Mouse (Mus musculus) lung, postnatal 0 days (tissue): ENCODE data around the gene Emd. TPM values are rescaled to one million over a fixed set of nuclear protein-coding genes. Genes with fewer than 3 reads are reported as not detected.
"Not testable (repeated sequence)": the region's sequence is repeated elsewhere in the genome, so short reads cannot be mapped to it uniquely, and the experiment has no call there.

Experiments used
- ATAC-seq: fragments of 200-750 bp; cut with Nextera tagmentation; 2 replicates; pipeline ENCODE4 v1.8.0; 2017; ENCODE audit warnings: moderate library complexity
- DNase-seq: peaks from one replicate; pipeline ENCODE4 v3.0.0-alpha.2; 2016; ENCODE audit warnings: low spot score
- H3K27ac ChIP-seq: fragments of 300-500 bp; sonication (generic); 2 replicates; pipeline ENCODE4 v1.5.1; 2014; ENCODE audit warnings: antibody characterized with exemption, mild to moderate bottlenecking, low read length, mixed read lengths
- H3K27me3 ChIP-seq: fragments of 300-500 bp; sonication (generic); replicated peaks from 2 replicates; pipeline ENCODE4 v1.6.1; 2014; ENCODE audit warnings: low read length, mixed read lengths; ENCODE audit not compliant: insufficient read depth
- H3K36me3 ChIP-seq: fragments of 300-500 bp; sonication (generic); 2 replicates; pipeline ENCODE4 v1.6.1; 2014; ENCODE audit warnings: low read length, mixed read lengths; ENCODE audit not compliant: insufficient read depth
- H3K4me1 ChIP-seq: fragments of 300-500 bp; sonication (generic); 2 replicates; pipeline ENCODE4 v1.6.1; 2014; ENCODE audit warnings: antibody characterized with exemption, low read depth, low read length, mixed read lengths; ENCODE audit not compliant: insufficient read depth
- H3K4me2 ChIP-seq: fragments of 300-500 bp; sonication (generic); replicated peaks from 2 replicates; pipeline ENCODE4 v1.6.1; 2014; ENCODE audit warnings: low read depth, mild to moderate bottlenecking, low read length, moderate library complexity, mixed read lengths
- H3K4me3 ChIP-seq: fragments of 300-500 bp; sonication (generic); 2 replicates; pipeline ENCODE4 v1.5.1; 2014; ENCODE audit warnings: low read depth, low read length
- H3K9ac ChIP-seq: fragments of 300-500 bp; sonication (generic); replicated peaks from 2 replicates; pipeline ENCODE4 v1.6.1; 2014; ENCODE audit warnings: low read depth, mild to moderate bottlenecking
- H3K9me3 ChIP-seq: fragments of 300-500 bp; sonication (generic); 2 replicates; pipeline ENCODE4 v1.6.1; 2016; ENCODE audit warnings: low read length, mixed read lengths
- CTCF ChIP-seq: IDR thresholded peaks from 2 replicates; pipeline ENCODE4 v1.5.1; 2016; ENCODE audit warnings: antibody characterized with exemption, mild to moderate bottlenecking
- EP300 ChIP-seq: IDR thresholded peaks from 2 replicates; pipeline ENCODE4 v1.6.1; 2016; ENCODE audit warnings: antibody characterized with exemption, mild to moderate bottlenecking, control low read depth
- WGBS: fragments of 180-500 bp; shearing (Covaris S2); extraction: QIAGEN DNeasy Blood & Tissue Kit; methylation state at CpG from one replicate; pipeline ENCODE4 v1.1.7; 2014; 5-methylcytosine and 5-hydroxymethylcytosine counted together
- polyA plus RNA-seq: library from polyadenylated mRNA; unstranded; fragments of >200 nt; fragmentation: Nextera tagmentation; extraction: Ambion mirVana; gene quantifications from 2 replicates; pipeline ENCODE4 v1.2.1, GENCODE M21; 2015

Emd gene
- polyA plus RNA-seq, result 16.1 and 18.6 TPM in 2 replicates

GRCm38 (mm10) chrX:74254153-74254887, at the start of gene Emd:
TSS of gene Emd (plus strand) at chrX:74254687.
- Histone ChIP-seq H3K36me3 (no peaks in the 10 kb centered on the region), H3K9ac (peak within 1 kb of the TSS; percentile 56), H3K4me2 (peak within 1 kb of the TSS; percentile 67), H3K27ac (peak within 1 kb of the TSS; percentile 91), H3K4me3 (peak within 1 kb of the TSS; percentile 52), H3K9me3 (no peaks in the 10 kb centered on the region), H3K4me1 (no peaks in the 10 kb centered on the region), H3K27me3 (no peaks in the 10 kb centered on the region)
- ATAC-seq (peak; percentile 97), DNase-seq (peak; percentile 97)
- 20% methylated on average over 38 of the region's 39 CpGs for WGBS
- TF ChIP-seq CTCF (no peak), EP300 (0 out of 2 replicates have a peak, but pooled peaks have one; percentile 11)

DNA sequence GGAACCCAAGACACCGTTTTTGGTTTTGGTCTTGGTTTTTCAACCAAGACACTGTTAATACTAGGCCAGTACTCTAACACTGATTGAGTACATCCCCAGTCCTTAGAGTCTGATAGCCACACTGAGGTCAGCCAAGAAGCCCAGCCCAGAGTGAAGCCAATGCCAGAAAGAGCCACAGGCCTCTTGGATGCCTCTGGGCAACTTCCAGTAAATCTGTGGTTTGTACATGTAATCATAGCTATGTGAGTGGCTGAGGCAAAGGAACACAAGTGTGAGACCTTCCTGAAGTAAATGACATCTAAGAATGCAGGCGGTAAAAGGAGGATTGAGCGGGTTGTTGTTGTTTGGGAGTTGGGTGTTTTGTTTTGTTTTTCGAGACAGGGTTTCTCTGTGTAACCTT, 36.0 kb upstream of the Emd start:
- Histone ChIP-seq H3K9me3 (no peaks in the 10 kb centered on the region), H3K36me3 (peaks cover 5% of the 10 kb centered on the region; the same call in 1 of the 2 replicates), H3K4me1 (no peaks in the 10 kb centered on the region), H3K27me3 (no peaks in the 10 kb centered on the region), H3K4me2 (no peak overlapping the region), H3K4me3 (no peak overlapping the region), H3K9ac (no peak overlapping the region), H3K27ac (no peak overlapping the region)
- whole genome bisulfite sequencing, result 89% methylated on average over 4 of the region's 4 CpGs
- ATAC-seq, result no peak
- DNase-seq, result no peak
- TF ChIP-seq EP300 (no peak), CTCF (no peak)

DNA sequence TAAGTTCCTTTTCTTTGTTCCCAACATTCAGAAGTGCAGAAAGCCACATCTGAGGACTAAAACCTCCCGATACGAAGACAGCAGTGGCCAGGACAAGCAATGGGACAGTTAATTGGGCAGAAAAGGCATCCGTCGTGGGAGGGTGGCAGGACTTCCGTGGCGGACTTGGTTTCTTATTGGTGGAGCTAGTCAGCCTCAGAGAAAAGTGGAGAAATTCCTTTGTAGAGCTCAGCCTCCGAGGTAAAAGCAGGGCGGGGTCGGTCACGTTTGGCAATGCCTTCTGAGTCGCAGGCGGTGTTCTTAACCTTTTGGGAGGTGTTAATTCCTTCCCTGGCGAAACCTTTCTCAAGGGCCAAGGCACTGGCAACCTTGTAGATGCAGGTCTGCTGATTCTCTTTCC, 35.0 kb upstream of the Emd start:
- ATAC-seq (peak; percentile 65), DNase-seq (peak; percentile 47)
- no peak overlapping the region for H3K4me3 ChIP-seq
- no peaks in the 10 kb centered on the region for H3K27me3 ChIP-seq
- no peak overlapping the region for H3K9ac ChIP-seq
- no peaks in the 10 kb centered on the region for H3K9me3 ChIP-seq
- WGBS, result 54% methylated on average over 13 of the region's 13 CpGs
- TF ChIP-seq CTCF, result no peak
- no peak overlapping the region for H3K4me2 ChIP-seq
- H3K4me1 ChIP-seq, result no peaks in the 10 kb centered on the region
- H3K36me3 ChIP-seq, result peaks cover 5% of the 10 kb centered on the region; the same call in 1 of the 2 replicates
- no peak overlapping the region for H3K27ac ChIP-seq

DNA sequence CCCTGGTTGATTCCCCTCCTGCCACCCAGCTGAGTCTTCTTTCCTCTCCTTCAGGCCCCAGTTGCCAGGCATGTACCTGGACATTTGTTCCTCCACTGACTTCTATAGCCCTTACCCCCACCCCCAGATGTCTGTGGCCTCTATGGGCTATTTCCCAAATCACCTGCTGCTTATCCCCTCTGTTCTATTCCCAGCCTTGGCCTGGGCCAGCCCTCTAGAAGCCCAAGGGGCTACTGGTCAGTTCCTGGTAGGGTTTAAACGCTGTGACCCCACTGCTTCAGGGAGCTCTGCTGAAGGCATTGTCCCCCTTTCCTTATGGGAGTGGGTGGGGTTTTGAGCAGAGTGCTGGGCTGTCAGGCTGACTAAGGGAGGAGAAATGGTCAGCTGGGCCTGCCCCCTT, 34.4 kb upstream of the Emd start:
- not testable (repeated sequence) for H3K4me3 ChIP-seq, H3K27ac ChIP-seq, H3K4me1 ChIP-seq, H3K27me3 ChIP-seq, DNase-seq, H3K9me3 ChIP-seq, H3K4me2 ChIP-seq, H3K9ac ChIP-seq
- 0 out of 2 replicates have a peak, but pooled peaks have one; percentile 4 for ATAC-seq
- peaks cover 12% of the 10 kb centered on the region; the same call in 1 of the 2 replicates for H3K36me3 ChIP-seq
- 29% methylated on average over 1 of the region's 1 CpGs for WGBS

- Histone ChIP-seq H3K4me3 (no peak overlapping the region), H3K9ac (no peak overlapping the region), H3K27me3 (no peaks in the 10 kb centered on the region), H3K27ac (no peak overlapping the region), H3K9me3 (no peaks in the 10 kb centered on the region), H3K36me3 (peaks cover 9% of the 10 kb centered on the region), H3K4me2 (no peak overlapping the region), H3K4me1 (no peaks in the 10 kb centered on the region)
- no peak for ATAC-seq
- TF ChIP-seq CTCF, result no peak
- TF ChIP-seq EP300, result no peak
- DNase-seq, result no peak
- 53% methylated on average over 1 of the region's 1 CpGs for WGBS
These were observed 24.4 kb upstream of the Emd start for GRCm38 (mm10) chrX:74230038-74230437.

DNA sequence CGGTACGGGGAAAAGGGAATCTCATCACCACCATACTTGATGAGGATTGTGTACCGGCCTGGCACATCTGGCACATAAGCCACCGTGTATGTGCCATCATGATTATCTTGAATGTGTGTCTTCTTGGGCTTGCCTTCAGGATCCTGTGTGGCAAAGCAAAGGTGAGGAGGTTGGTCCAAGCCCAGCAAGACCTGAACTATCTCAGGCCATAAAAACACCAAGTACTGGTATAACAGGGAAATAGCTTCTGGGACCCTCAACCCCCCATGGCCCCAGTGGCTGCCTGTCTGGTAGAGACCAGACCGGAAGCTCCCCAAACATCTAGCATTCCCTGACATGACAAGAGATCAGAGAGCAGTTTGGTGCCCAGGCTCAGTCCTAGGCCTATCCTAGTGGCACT, 21.3 kb upstream of the Emd start:
- DNase-seq (no peak), ATAC-seq (no peak)
- Histone ChIP-seq H3K9me3 (no peaks in the 10 kb centered on the region), H3K36me3 (peaks cover 9% of the 10 kb centered on the region), H3K4me2 (no peak overlapping the region), H3K9ac (no peak overlapping the region), H3K27ac (no peak overlapping the region), H3K27me3 (no peaks in the 10 kb centered on the region), H3K4me3 (no peak overlapping the region), H3K4me1 (no peaks in the 10 kb centered on the region)
- TF ChIP-seq CTCF, result no peak
- TF ChIP-seq EP300, result no peak
- WGBS, result 88% methylated on average over 5 of the region's 5 CpGs
